Mouse (Mus musculus) retina, postnatal 1 day (tissue): ENCODE data around the gene Amt.
A peak's percentile ranks its signal among the peaks of the same experiment; 100 is the strongest.

Experiments used
- DNase-seq: peaks from one replicate; pipeline ENCODE4 v3.0.0-alpha.2; 2012

Amt gene

GRCm38 (mm10) chr9:108340258-108341138 lies 43.8 kb downstream of the Amt start:
- no peak for DNase-seq

- DNase-seq = no peak
Observed at GRCm38 (mm10) chr9:108341139-108341475, 44.5 kb downstream of the Amt start.

- DNase-seq = no peak
Observed at GRCm38 (mm10) chr9:108341801-108342200, 45.1 kb downstream of the Amt start.

- no peak for DNase-seq
Observed at GRCm38 (mm10) chr9:108342301-108342831, 45.7 kb downstream of the Amt start.

GRCm38 (mm10) chr9:108343331-108343730 lies 46.7 kb downstream of the Amt start:
- DNase-seq = no peak

GRCm38 (mm10) chr9:108343835-108344234 lies 47.2 kb downstream of the Amt start:
- no peak for DNase-seq

- DNase-seq = no peak
Observed at GRCm38 (mm10) chr9:108344471-108344870, 47.8 kb downstream of the Amt start.

GRCm38 (mm10) chr9:108347024-108347423 lies 50.4 kb downstream of the Amt start:
- DNase-seq = no peak

GRCm38 (mm10) chr9:108347540-108348289 lies 51.1 kb downstream of the Amt start, which contains the start of gene Usp4:
Gene Usp4, plus strand, starts transcription at chr9:108347853.
- peak; percentile 95 for DNase-seq

GRCm38 (mm10) chr9:108348290-108348680 lies 51.6 kb downstream of the Amt start:
- no peak for DNase-seq

GRCm38 (mm10) chr9:108349727-108350126 lies 53.1 kb downstream of the Amt start:
- no peak for DNase-seq
